Mouse (Mus musculus): ENCODE data around the gene Nfkb1. TPM values are rescaled to one million over a fixed set of nuclear protein-coding genes. Genes with fewer than 3 reads are reported as not detected.

Nfkb1 gene
- polyA plus RNA-seq, 1 experiment from 2014 or later: 17.1 TPM

DNA sequence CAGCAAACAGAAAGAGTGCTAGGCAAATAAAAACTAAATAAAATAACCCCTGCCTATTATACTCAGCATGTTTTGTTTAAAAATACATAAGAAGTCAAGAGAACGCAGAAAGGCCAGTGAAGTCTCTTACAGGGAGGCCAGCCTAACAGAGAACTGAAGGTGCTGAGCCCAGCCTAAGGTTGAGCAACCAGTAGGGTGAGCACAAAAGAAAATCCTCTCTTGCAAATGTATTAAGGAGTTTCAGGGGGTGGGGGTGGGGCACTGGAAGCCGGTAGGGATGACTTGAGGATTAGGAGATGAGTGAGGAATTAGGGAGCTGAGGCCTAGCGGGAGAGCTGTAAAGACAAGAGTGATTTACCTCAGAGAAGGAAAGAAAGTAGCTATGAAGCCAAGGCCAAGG is 9.1 kb downstream of the Nfkb1 start:
- H3K4me3 ChIP-seq: no peak overlapping the region
- no peak overlapping the region for H3K9ac ChIP-seq
- H3K9me3 ChIP-seq (replicated peaks): no peaks in the 10 kb centered on the region
- peaks cover 53% of the 10 kb centered on the region for H3K4me1 ChIP-seq (replicated peaks)
- H3K27ac ChIP-seq: peak overlapping the region; percentile 25; the same call in 1 of the 2 replicates
- ATAC-seq (replicated peaks; ENCODE audit: insufficient number of reproducible peaks, insufficient read depth, low FRiP score, low read depth): no peak
- H3K27me3 ChIP-seq: no peaks in the 10 kb centered on the region
- WGBS: 47% methylated on average over 3 of the region's 3 CpGs
- H3K4me2 ChIP-seq: no peak overlapping the region
- no peaks in the 10 kb centered on the region for H3K36me3 ChIP-seq

- H3K9me3 ChIP-seq (replicated peaks): no peaks in the 10 kb centered on the region
- H3K27me3 ChIP-seq: no peaks in the 10 kb centered on the region
- 20% methylated on average over 8 of the region's 8 CpGs for WGBS
- peaks cover 58% of the 10 kb centered on the region for H3K4me1 ChIP-seq (replicated peaks)
- H3K9ac ChIP-seq: no peak overlapping the region
- no peak overlapping the region for H3K4me3 ChIP-seq
- H3K27ac ChIP-seq: 0 out of 2 replicates have a peak overlapping the region, but pooled peaks have one; percentile 1
- no peak overlapping the region for H3K4me2 ChIP-seq
- no peaks in the 10 kb centered on the region for H3K36me3 ChIP-seq
- no peak for ATAC-seq (replicated peaks; ENCODE audit: insufficient number of reproducible peaks, insufficient read depth, low FRiP score, low read depth)
Measured at GRCm38 (mm10) chr3:135681272-135681783, 10.0 kb downstream of the Nfkb1 start.

DNA sequence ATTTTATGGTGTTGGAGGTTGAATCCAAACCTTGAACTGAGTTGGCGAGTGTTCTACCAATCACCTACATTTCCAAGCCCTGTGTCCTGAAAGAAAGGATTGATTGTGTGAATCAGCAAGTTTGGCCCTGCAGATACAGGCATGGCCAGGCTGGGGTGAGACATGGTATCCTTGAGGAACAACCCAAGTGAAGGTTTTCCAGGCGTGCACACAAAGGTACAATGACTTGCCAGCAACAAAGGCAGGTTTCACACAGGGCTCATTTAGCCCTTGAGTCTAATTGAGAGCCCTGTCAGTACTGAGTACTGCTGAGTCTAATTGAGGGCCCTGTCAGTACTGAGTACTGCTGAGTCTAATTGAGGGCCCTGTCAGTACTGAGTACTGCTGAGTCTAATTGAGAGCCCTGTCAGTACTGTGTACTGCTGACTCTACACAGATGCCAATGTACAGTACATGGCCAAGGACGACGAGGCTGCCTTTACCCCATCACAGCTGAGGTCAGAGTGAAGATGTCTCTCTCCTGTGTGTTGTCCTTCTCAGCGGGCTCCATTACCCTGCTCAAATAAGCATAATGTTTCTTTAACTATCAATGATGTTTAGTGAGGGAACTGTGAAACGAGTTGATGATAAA is 11.0 kb downstream of the Nfkb1 start:
- Histone ChIP-seq H3K36me3 (no peaks in the 10 kb centered on the region), H3K4me2 (no peak overlapping the region), H3K9ac (no peak overlapping the region), H3K4me1 (replicated peaks) (peaks cover 59% of the 10 kb centered on the region), H3K27ac (no peak overlapping the region), H3K27me3 (no peaks in the 10 kb centered on the region), H3K9me3 (replicated peaks) (no peaks in the 10 kb centered on the region), H3K4me3 (no peak overlapping the region)
- WGBS: 66% methylated on average over 6 of the region's 6 CpGs
- ATAC-seq (replicated peaks; ENCODE audit: insufficient number of reproducible peaks, insufficient read depth, low FRiP score, low read depth): no peak

DNA sequence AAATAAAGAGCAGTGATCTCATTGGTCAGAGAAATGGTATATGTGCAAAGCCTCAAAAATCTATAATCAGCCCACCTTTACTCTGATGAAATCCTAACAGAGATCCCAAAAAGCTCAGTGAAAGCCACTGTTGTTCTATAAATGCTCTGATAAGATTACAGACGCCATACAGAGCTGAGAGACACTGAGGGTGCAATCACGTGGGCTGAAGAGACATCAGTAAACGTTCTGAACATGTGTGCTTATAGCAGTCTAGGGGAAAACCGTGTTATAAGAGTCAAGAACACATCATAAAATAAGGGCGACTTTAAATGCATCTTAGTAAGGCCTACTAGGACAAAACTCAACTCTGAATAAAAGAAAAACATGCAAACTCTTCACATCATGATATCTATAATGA is 14.3 kb downstream of the Nfkb1 start:
- H3K27ac ChIP-seq: no peak overlapping the region
- H3K36me3 ChIP-seq: no peaks in the 10 kb centered on the region
- no peak overlapping the region for H3K4me2 ChIP-seq
- WGBS: 41% methylated on average over 5 of the region's 5 CpGs
- no peak for ATAC-seq (replicated peaks; ENCODE audit: insufficient number of reproducible peaks, insufficient read depth, low FRiP score, low read depth)
- H3K27me3 ChIP-seq: no peaks in the 10 kb centered on the region
- H3K4me1 ChIP-seq (replicated peaks): peaks cover 69% of the 10 kb centered on the region
- H3K9me3 ChIP-seq (replicated peaks): no peaks in the 10 kb centered on the region
- H3K9ac ChIP-seq: no peak overlapping the region
- H3K4me3 ChIP-seq: no peak overlapping the region

DNA sequence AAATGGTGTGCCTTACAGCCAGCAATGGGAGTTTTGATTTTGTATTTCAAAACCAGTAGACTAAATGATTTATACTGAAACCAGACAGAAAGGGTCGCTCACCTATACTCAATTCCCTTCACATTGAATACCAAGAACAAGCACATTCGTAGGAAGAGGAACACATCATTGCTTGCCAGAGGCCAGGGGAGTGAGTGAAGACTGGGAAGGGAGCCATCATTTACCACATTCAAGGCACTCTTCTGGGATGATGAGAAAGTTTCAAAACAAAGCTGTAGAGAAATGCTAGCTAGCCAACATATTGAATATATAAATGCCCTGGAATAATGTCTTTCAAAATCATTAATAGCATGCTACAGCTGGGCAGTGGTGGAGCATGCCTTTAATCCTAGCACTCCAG is 15.0 kb downstream of the Nfkb1 start:
- ATAC-seq (replicated peaks; ENCODE audit: insufficient number of reproducible peaks, insufficient read depth, low FRiP score, low read depth): no peak
- no peak overlapping the region for H3K27ac ChIP-seq

GRCm38 (mm10) chr3:135675480-135675879 is 15.9 kb downstream of the Nfkb1 start:
- Histone ChIP-seq H3K27me3 (no peaks in the 10 kb centered on the region), H3K27ac (no peak overlapping the region), H3K4me3 (no peak overlapping the region), H3K36me3 (no peaks in the 10 kb centered on the region), H3K9me3 (replicated peaks) (no peaks in the 10 kb centered on the region), H3K4me2 (no peak overlapping the region), H3K4me1 (replicated peaks) (peaks cover 64% of the 10 kb centered on the region), H3K9ac (no peak overlapping the region)
- no peak for ATAC-seq (replicated peaks; ENCODE audit: insufficient number of reproducible peaks, insufficient read depth, low FRiP score, low read depth)
- WGBS: 79% methylated on average over 5 of the region's 5 CpGs

More for the DNA sequence above, 15.0 kb downstream of the Nfkb1 start:
- Histone ChIP-seq H3K4me2 (no peak overlapping the region), H3K27me3 (no peaks in the 10 kb centered on the region), H3K9ac (no peak overlapping the region), H3K4me3 (no peak overlapping the region), H3K36me3 (no peaks in the 10 kb centered on the region), H3K9me3 (replicated peaks) (no peaks in the 10 kb centered on the region), H3K4me1 (replicated peaks) (peaks cover 63% of the 10 kb centered on the region)
- 73% methylated on average over 2 of the region's 2 CpGs for WGBS

DNA sequence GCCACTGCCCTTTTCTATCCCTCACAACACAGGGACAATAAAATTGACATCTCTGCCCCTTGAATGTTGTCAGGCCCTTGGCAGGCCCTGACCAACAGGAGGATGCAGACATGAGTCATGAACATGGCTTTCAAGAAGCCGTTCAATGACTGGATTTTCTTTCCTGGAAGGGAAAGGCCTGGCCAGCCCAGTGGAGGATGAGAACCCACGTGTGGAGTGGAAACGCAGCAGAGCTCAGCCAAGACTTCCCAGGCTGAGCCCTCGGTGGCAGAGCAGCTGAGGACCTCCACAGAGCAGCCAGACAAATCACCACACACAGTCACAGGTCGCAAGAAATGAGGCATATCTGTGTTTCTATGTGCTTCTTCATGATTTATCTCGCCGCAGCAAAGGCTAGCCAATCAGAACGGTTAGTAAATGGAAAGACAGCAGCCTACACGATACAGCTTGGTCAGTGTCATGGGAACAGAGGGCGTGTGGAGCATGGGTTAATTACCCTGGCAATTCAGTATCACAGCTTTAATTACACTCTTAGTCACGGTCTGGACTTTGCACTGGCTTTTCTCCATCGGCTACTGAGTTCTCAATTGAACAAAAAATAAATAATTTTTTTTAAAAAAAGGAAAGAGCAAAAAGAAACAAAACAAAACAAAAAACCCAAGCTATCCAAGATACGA is 16.5 kb downstream of the Nfkb1 start:
- Histone ChIP-seq H3K4me3 (no peak overlapping the region), H3K9me3 (replicated peaks) (no peaks in the 10 kb centered on the region), H3K4me2 (no peak overlapping the region), H3K4me1 (replicated peaks) (peaks cover 61% of the 10 kb centered on the region), H3K27ac (0 out of 2 replicates have a peak overlapping the region, but pooled peaks have one; percentile 3), H3K27me3 (no peaks in the 10 kb centered on the region), H3K36me3 (no peaks in the 10 kb centered on the region), H3K9ac (no peak overlapping the region)
- no peak for ATAC-seq (replicated peaks; ENCODE audit: insufficient number of reproducible peaks, insufficient read depth, low FRiP score, low read depth)
- 52% methylated on average over 13 of the region's 13 CpGs for WGBS

DNA sequence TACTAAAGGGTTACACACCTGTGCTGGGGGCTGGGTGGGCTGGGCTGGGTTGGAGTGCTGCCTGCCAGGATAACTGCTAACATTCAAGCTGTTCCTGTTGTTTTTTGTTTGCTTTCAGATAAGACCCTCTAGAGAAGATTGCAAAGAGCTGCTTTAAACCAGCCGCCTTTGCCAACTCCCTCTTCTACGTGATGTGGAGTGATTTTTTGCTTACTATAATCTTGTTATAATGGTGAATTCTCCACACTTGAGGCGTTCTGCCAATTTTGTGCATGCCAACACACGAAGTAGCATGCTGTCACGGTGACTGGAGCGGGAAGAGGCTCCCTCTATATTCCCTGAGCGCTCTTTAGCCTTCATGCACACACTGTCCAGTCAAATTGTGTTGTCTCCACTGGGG is 17.7 kb downstream of the Nfkb1 start:
- 0 out of 2 replicates have a peak overlapping the region, but pooled peaks have one; percentile 6 for H3K4me2 ChIP-seq
- H3K36me3 ChIP-seq: peaks cover 7% of the 10 kb centered on the region; the same call in 1 of the 2 replicates
- no peaks in the 10 kb centered on the region for H3K27me3 ChIP-seq
- ATAC-seq (replicated peaks; ENCODE audit: insufficient number of reproducible peaks, insufficient read depth, low FRiP score, low read depth): 0 out of 2 replicates have a peak, but pooled peaks have one; percentile 44
- WGBS: 25% methylated on average over 7 of the region's 7 CpGs
- H3K9me3 ChIP-seq (replicated peaks): no peaks in the 10 kb centered on the region
- peak overlapping the region; percentile 39; the same call in 1 of the 2 replicates for H3K27ac ChIP-seq
- H3K4me3 ChIP-seq: no peak overlapping the region
- peaks cover 58% of the 10 kb centered on the region for H3K4me1 ChIP-seq (replicated peaks)
- H3K9ac ChIP-seq: no peak overlapping the region

- Histone ChIP-seq H3K9me3 (replicated peaks) (no peaks in the 10 kb centered on the region), H3K27ac (peak overlapping the region; percentile 27; the same call in 1 of the 2 replicates), H3K36me3 (peaks cover 8% of the 10 kb centered on the region; the same call in 1 of the 2 replicates), H3K4me1 (replicated peaks) (peaks cover 56% of the 10 kb centered on the region), H3K27me3 (no peaks in the 10 kb centered on the region), H3K4me3 (no peak overlapping the region), H3K4me2 (no peak overlapping the region), H3K9ac (no peak overlapping the region)
- WGBS: 84% methylated on average over 4 of the region's 4 CpGs
- no peak for ATAC-seq (replicated peaks; ENCODE audit: insufficient number of reproducible peaks, insufficient read depth, low FRiP score, low read depth)
Measured at GRCm38 (mm10) chr3:135673041-135673440, 18.3 kb downstream of the Nfkb1 start.

DNA sequence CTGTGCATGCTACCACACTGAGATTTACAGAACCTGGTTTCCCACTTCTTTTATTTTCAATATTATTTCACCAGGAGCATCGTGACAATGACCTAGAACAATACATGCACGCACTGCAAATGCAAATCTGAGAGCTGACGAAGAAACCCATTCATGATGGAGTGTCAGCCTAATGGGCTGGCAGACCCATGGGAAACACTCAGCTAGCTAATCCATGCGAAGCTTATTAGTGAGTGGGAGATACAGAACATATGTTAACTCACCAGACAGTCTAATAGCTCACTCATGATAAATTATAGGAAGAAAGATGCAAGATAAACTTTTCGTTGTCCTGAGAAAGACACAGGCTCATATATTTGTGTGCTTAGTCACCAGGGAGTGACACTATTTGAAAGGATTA is 19.2 kb downstream of the Nfkb1 start:
- WGBS: 81% methylated on average over 5 of the region's 5 CpGs
- H3K36me3 ChIP-seq: peaks cover 12% of the 10 kb centered on the region; the same call in 1 of the 2 replicates
- H3K4me2 ChIP-seq: no peak overlapping the region
- no peak overlapping the region for H3K27ac ChIP-seq
- peaks cover 51% of the 10 kb centered on the region for H3K4me1 ChIP-seq (replicated peaks)
- no peak overlapping the region for H3K4me3 ChIP-seq
- H3K9ac ChIP-seq: no peak overlapping the region
- ATAC-seq (replicated peaks; ENCODE audit: insufficient number of reproducible peaks, insufficient read depth, low FRiP score, low read depth): no peak
- no peaks in the 10 kb centered on the region for H3K27me3 ChIP-seq
- no peaks in the 10 kb centered on the region for H3K9me3 ChIP-seq (replicated peaks)

GRCm38 (mm10) chr3:135670869-135671268 is 20.5 kb downstream of the Nfkb1 start:
- WGBS: 55% methylated on average over 4 of the region's 4 CpGs
- H3K4me1 ChIP-seq (replicated peaks): peaks cover 40% of the 10 kb centered on the region
- H3K9ac ChIP-seq: no peak overlapping the region
- H3K4me3 ChIP-seq: no peak overlapping the region
- H3K27me3 ChIP-seq: no peaks in the 10 kb centered on the region
- H3K4me2 ChIP-seq: no peak overlapping the region
- H3K36me3 ChIP-seq: peaks cover 12% of the 10 kb centered on the region; the same call in 1 of the 2 replicates
- H3K27ac ChIP-seq: no peak overlapping the region
- ATAC-seq (replicated peaks; ENCODE audit: insufficient number of reproducible peaks, insufficient read depth, low FRiP score, low read depth): no peak
- H3K9me3 ChIP-seq (replicated peaks): no peaks in the 10 kb centered on the region

Data from heart, embryonic 15.5 days (tissue).